Mouse (Mus musculus) heart, postnatal 0 days (tissue): ENCODE data around the gene Pacsin1.

Experiments used
- CTCF ChIP-seq: IDR thresholded peaks from 2 replicates; pipeline ENCODE4 v1.5.1; 2016; ENCODE audit warnings: antibody characterized with exemption, control low read depth, low read depth
- EP300 ChIP-seq: IDR thresholded peaks from 2 replicates; pipeline ENCODE4 v1.6.1; 2016; ENCODE audit warnings: antibody characterized with exemption, low read depth

GRCm38 (mm10) chr17:27657123-27657522 is 1.8 kb downstream of the Pacsin1 start:
- TF ChIP-seq CTCF (no peak), EP300 (no peak)
